Comparison of ENCODE assay signal across 29 mouse cellular contexts in the genomic region with DNA sequence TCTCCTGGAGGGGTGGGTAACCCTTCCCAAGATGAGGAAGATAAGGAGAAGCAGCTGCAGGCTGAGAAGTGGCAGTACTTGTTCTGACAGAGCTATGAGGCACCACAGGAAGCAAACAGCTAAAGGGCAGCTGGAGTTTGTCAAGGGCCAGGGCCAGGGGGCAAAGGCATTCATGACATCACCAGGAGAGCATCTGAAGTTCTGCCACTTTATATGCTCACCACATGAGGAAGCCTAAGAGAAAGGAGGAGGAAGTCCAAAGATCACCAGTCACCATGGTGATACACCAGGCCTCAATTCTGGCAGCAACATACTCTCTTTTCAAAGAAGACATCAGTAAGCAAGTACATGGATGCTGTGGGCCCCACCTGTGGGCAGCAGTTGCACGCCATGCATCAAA. TPM values are rescaled to one million over a fixed set of nuclear protein-coding genes. Genes with fewer than 3 reads are reported as not detected.
DNase-seq lines count a peak whose midpoint lies in the region; ATAC-seq and TF ChIP-seq lines count a peak whose summit lies in the region.
"Had no signal": no experiment of that assay in that cellular context is flagged by ENCODE, and none has a peak within 500 bp of the region (broad histone marks: within the 10 kb centered on the region; RNA-seq: fewer than 3 reads in every experiment).

No protein-coding gene starts in this region.

- DNase-seq in heart, embryonic 10.5 days (ENCODE audit: low spot score) = peak; percentile 74
- no peak for DNase-seq in heart, postnatal 36 days
- peak; percentile 33 for DNase-seq in lung, postnatal 10 days
- no peak for DNase-seq in lung, adult 2 months
- DNase-seq in yolk sac, embryonic 10.5 days (ENCODE audit: low spot score) = peak; percentile 17
- DNase-seq in left cerebral cortex, adult 18-20 months (ENCODE audit: low spot score in 2 of 2) = no peak
- no peak for DNase-seq in forebrain, embryonic 14.5 days (ENCODE audit: low spot score)
- DNase-seq: adrenal gland, postnatal 10 days; cerebellum, adult 18-20 months; cerebellum, postnatal 14 days; embryo, embryonic 11 days; heart, postnatal 4 days; layer of hippocampus, adult 9-11 months; liver; liver, postnatal 0 days; midbrain, embryonic 14.5 days; thymus, adult 18-20 months; thymus, postnatal 4 days had no signal

- no peak for TF ChIP-seq CTCF in lung, adult 2 months (IDR thresholded peaks at IDR 0.05; ENCODE audit: insufficient read depth, low read length)

- WGBS in heart, embryonic 10.5 days = 93% methylated on average over 1 of the region's 1 CpGs
- 86% methylated on average over 1 of the region's 1 CpGs for WGBS in lung, adult 2 months
- 89% methylated on average over 1 of the region's 1 CpGs for WGBS in kidney, embryonic 16.5 days
- WGBS in forebrain, embryonic 14.5 days = 96% methylated on average over 1 of the region's 1 CpGs

- ATAC-seq in kidney, embryonic 16.5 days (ENCODE audit: low FRiP score, low TSS enrichment) = peak; percentile 42; the same call in 1 of the 2 replicates
- ATAC-seq in forebrain, embryonic 14.5 days = no peak
- ATAC-seq: liver, postnatal 0 days had no signal

- H3K4me3 ChIP-seq in heart, embryonic 10.5 days = no peak overlapping the region
- no peak overlapping the region for H3K4me3 ChIP-seq in lung, adult 2 months (replicated peaks; ENCODE audit: extremely low read depth, low read depth, low read length)
- H3K4me3 ChIP-seq in kidney, embryonic 16.5 days (ENCODE audit: low read length) = no peak overlapping the region
- H3K4me3 ChIP-seq in forebrain, embryonic 14.5 days (ENCODE audit: low read depth, low read length) = no peak overlapping the region
- H3K4me3 ChIP-seq: embryonic facial prominence, embryonic 13.5 days; erythroblast, embryonic 14.5 days; forebrain, embryonic 12.5 days; gastrocnemius, adult 2 months; heart, embryonic 15.5 days; limb, embryonic 10.5 days; megakaryocyte, embryonic 14.5 days; neural tube, embryonic 13.5 days; stomach, embryonic 15.5 days had no signal

- no peaks in the 10 kb centered on the region for H3K9me3 ChIP-seq in heart, embryonic 10.5 days
- H3K9me3 ChIP-seq in kidney, embryonic 16.5 days (ENCODE audit: low read length) = no peaks in the 10 kb centered on the region
- H3K9me3 ChIP-seq in forebrain, embryonic 14.5 days (replicated peaks; ENCODE audit: control insufficient read depth, low read length) = no peaks in the 10 kb centered on the region
- H3K9me3 ChIP-seq: embryonic facial prominence, embryonic 13.5 days; forebrain, embryonic 12.5 days; heart, embryonic 15.5 days; limb, embryonic 10.5 days; megakaryocyte, embryonic 14.5 days; neural tube, embryonic 13.5 days; stomach, embryonic 15.5 days had no signal

- peaks cover 7% of the 10 kb centered on the region; the same call in 1 of the 2 replicates for H3K4me1 ChIP-seq in heart, embryonic 10.5 days
- H3K4me1 ChIP-seq in lung, adult 2 months (ENCODE audit: control insufficient read depth, insufficient read depth, low read length) = no peaks in the 10 kb centered on the region
- H3K4me1 ChIP-seq in kidney, embryonic 16.5 days (ENCODE audit: insufficient read depth, low read length) = no peaks in the 10 kb centered on the region
- no peaks in the 10 kb centered on the region for H3K4me1 ChIP-seq in forebrain, embryonic 14.5 days (ENCODE audit: control insufficient read depth, insufficient read depth, low read length)
- H3K4me1 ChIP-seq: embryonic facial prominence, embryonic 13.5 days; forebrain, embryonic 12.5 days; heart, embryonic 15.5 days; limb, embryonic 10.5 days; neural tube, embryonic 13.5 days; stomach, embryonic 15.5 days had no signal

- H3K36me3 ChIP-seq in heart, embryonic 10.5 days = peaks cover 94% of the 10 kb centered on the region
- peaks cover 82% of the 10 kb centered on the region for H3K36me3 ChIP-seq in kidney, embryonic 16.5 days (ENCODE audit: insufficient read depth, low read length)
- H3K36me3 ChIP-seq in forebrain, embryonic 14.5 days (ENCODE audit: control insufficient read depth, insufficient read depth, low read length) = peaks cover 89% of the 10 kb centered on the region

- no peak overlapping the region for H3K9ac ChIP-seq in kidney, embryonic 16.5 days (replicated peaks; ENCODE audit: low read length)
- H3K9ac ChIP-seq in forebrain, embryonic 14.5 days (ENCODE audit: low read length) = no peak overlapping the region
- H3K9ac ChIP-seq: embryonic facial prominence, embryonic 13.5 days; forebrain, embryonic 12.5 days; heart, embryonic 15.5 days; hindbrain, embryonic 14.5 days; liver, postnatal 0 days; neural tube, embryonic 13.5 days; stomach, embryonic 15.5 days had no signal

- intact Hi-C loops in heart, postnatal 36 days (cut with DNase I) = no loop called here

- no peak overlapping the region for H3K4me2 ChIP-seq in kidney, embryonic 16.5 days (replicated peaks; ENCODE audit: low read depth, low read length)
- H3K4me2 ChIP-seq in forebrain, embryonic 14.5 days (ENCODE audit: low read length) = no peak overlapping the region
- H3K4me2 ChIP-seq: embryonic facial prominence, embryonic 13.5 days; forebrain, embryonic 12.5 days; heart, embryonic 15.5 days; hindbrain, embryonic 14.5 days; neural tube, embryonic 13.5 days; stomach, embryonic 15.5 days had no signal

- no peak overlapping the region for H3K27ac ChIP-seq in heart, embryonic 10.5 days
- H3K27ac ChIP-seq in kidney, embryonic 16.5 days (ENCODE audit: low read length) = no peak overlapping the region
- no peak overlapping the region for H3K27ac ChIP-seq in forebrain, embryonic 14.5 days (ENCODE audit: low read depth, low read length)
- H3K27ac ChIP-seq: embryonic facial prominence, embryonic 13.5 days; forebrain, embryonic 12.5 days; gastrocnemius, adult 2 months; heart, embryonic 15.5 days; hindbrain, embryonic 14.5 days; limb, embryonic 10.5 days; neural tube, embryonic 13.5 days; stomach, embryonic 15.5 days had no signal

- no peak for TF ChIP-seq POLR2A in lung, adult 2 months (IDR thresholded peaks at IDR 0.05; ENCODE audit: borderline replicate concordance, extremely low read depth, low read depth, low read length)

- no peaks in the 10 kb centered on the region for H3K27me3 ChIP-seq in heart, embryonic 10.5 days (ENCODE audit: insufficient read depth, poor library complexity, severe bottlenecking)
- H3K27me3 ChIP-seq in kidney, embryonic 16.5 days (ENCODE audit: insufficient read depth, low read length) = no peaks in the 10 kb centered on the region
- no peaks in the 10 kb centered on the region for H3K27me3 ChIP-seq in forebrain, embryonic 14.5 days (replicated peaks; ENCODE audit: control insufficient read depth, insufficient read depth, low read length)
- H3K27me3 ChIP-seq: embryonic facial prominence, embryonic 13.5 days; forebrain, embryonic 12.5 days; heart, embryonic 15.5 days; megakaryocyte, embryonic 14.5 days; neural tube, embryonic 13.5 days; stomach, embryonic 15.5 days had no signal

RNA-seq across cellular contexts. Expression of gene Inpp5e, which starts 14.1 kb away (rescaled TPM):
- 20.5 and 22.7 TPM in 2 replicates for polyA plus RNA-seq in heart, embryonic 10.5 days (2016; fragmentation: Nextera tagmentation; extraction: Ambion mirVana)
- total RNA-seq in heart, postnatal 36 days (2021) = 10 to 100 TPM; 13.8 to 15.4 TPM
- 26.4 and 27.2 TPM in 2 replicates for polyA plus RNA-seq in lung, adult 2 months (2012; rRNA removed)
- polyA plus RNA-seq in kidney, embryonic 16.5 days (2015; fragmentation: Nextera tagmentation; extraction: Ambion mirVana) = 24.9 and 26.6 TPM in 2 replicates
- total RNA-seq in left cerebral cortex, adult 18-20 months (2021) = 10 to 100 TPM; 21.5 to 22.8 TPM
- polyA plus RNA-seq in forebrain, embryonic 14.5 days (2014; fragmentation: Nextera tagmentation; extraction: Ambion mirVana) = 13.9 and 16.2 TPM in 2 replicates

RNA-seq across cellular contexts. Expression of gene Sec16a, which starts 21.9 kb away (rescaled TPM):
- 24.7 and 26.4 TPM in 2 replicates for polyA plus RNA-seq in heart, embryonic 10.5 days (2016; fragmentation: Nextera tagmentation; extraction: Ambion mirVana)
- 10 to 100 TPM; 36.9 to 39.1 TPM for total RNA-seq in heart, postnatal 36 days (2021)
- 69.0 and 72.8 TPM in 2 replicates for polyA plus RNA-seq in lung, adult 2 months (2012; rRNA removed)
- 27.6 and 28.6 TPM in 2 replicates for polyA plus RNA-seq in kidney, embryonic 16.5 days (2015; fragmentation: Nextera tagmentation; extraction: Ambion mirVana)
- 10 to 100 TPM; 42.7 to 46.0 TPM for total RNA-seq in left cerebral cortex, adult 18-20 months (2021)
- 23.4 and 24.6 TPM in 2 replicates for polyA plus RNA-seq in forebrain, embryonic 14.5 days (2014; fragmentation: Nextera tagmentation; extraction: Ambion mirVana)

RNA-seq across cellular contexts. Expression of gene Pmpca, which starts 33.9 kb away (rescaled TPM):
- 153 and 171 TPM in 2 replicates for polyA plus RNA-seq in heart, embryonic 10.5 days (2016; fragmentation: Nextera tagmentation; extraction: Ambion mirVana)
- 100 to 1,000 TPM; 137 to 154 TPM for total RNA-seq in heart, postnatal 36 days (2021)
- 20.0 and 28.1 TPM in 2 replicates for polyA plus RNA-seq in lung, adult 2 months (2012; rRNA removed)
- polyA plus RNA-seq in kidney, embryonic 16.5 days (2015; fragmentation: Nextera tagmentation; extraction: Ambion mirVana) = 122 TPM in 2 replicates
- 10 to 100 TPM; 91.5 to 95.8 TPM for total RNA-seq in left cerebral cortex, adult 18-20 months (2021)
- 70.1 and 72.6 TPM in 2 replicates for polyA plus RNA-seq in forebrain, embryonic 14.5 days (2014; fragmentation: Nextera tagmentation; extraction: Ambion mirVana)

RNA-seq across cellular contexts. Expression of gene Entr1, which starts 34.0 kb away (rescaled TPM):
- polyA plus RNA-seq in heart, embryonic 10.5 days (2016; fragmentation: Nextera tagmentation; extraction: Ambion mirVana) = 94.7 and 113 TPM in 2 replicates
- 10 to 100 TPM; 43.4 to 48.2 TPM for total RNA-seq in heart, postnatal 36 days (2021)
- 89.2 and 94.4 TPM in 2 replicates for polyA plus RNA-seq in lung, adult 2 months (2012; rRNA removed)
- 125 and 127 TPM in 2 replicates for polyA plus RNA-seq in kidney, embryonic 16.5 days (2015; fragmentation: Nextera tagmentation; extraction: Ambion mirVana)
- 100 to 1,000 TPM; 139 to 145 TPM for total RNA-seq in left cerebral cortex, adult 18-20 months (2021)
- 149 and 152 TPM in 2 replicates for polyA plus RNA-seq in forebrain, embryonic 14.5 days (2014; fragmentation: Nextera tagmentation; extraction: Ambion mirVana)

RNA-seq across cellular contexts. Expression of gene Snapc4, which starts 42.6 kb away (rescaled TPM):
- polyA plus RNA-seq in heart, embryonic 10.5 days (2016; fragmentation: Nextera tagmentation; extraction: Ambion mirVana) = 27.1 and 31.7 TPM in 2 replicates
- 1 to 10 TPM; 8.5 to 9.3 TPM for total RNA-seq in heart, postnatal 36 days (2021)
- 27.9 and 31.0 TPM in 2 replicates for polyA plus RNA-seq in lung, adult 2 months (2012; rRNA removed)
- polyA plus RNA-seq in kidney, embryonic 16.5 days (2015; fragmentation: Nextera tagmentation; extraction: Ambion mirVana) = 31.7 and 35.3 TPM in 2 replicates
- 10 to 100 TPM; 51.8 to 69.8 TPM for total RNA-seq in left cerebral cortex, adult 18-20 months (2021)
- polyA plus RNA-seq in forebrain, embryonic 14.5 days (2014; fragmentation: Nextera tagmentation; extraction: Ambion mirVana) = 15.7 and 27.1 TPM in 2 replicates

Comparison
In these comparisons a context has a peak if more than half of its experiments do, and no peak if none do; other contexts are left out.
1. DNase-seq: peak in heart, embryonic 10.5 days (single experiment), lung, postnatal 10 days (single experiment) and yolk sac, embryonic 10.5 days (single experiment); none in heart, postnatal 36 days (0 of 2), lung, adult 2 months (single experiment), left cerebral cortex, adult 18-20 months (0 of 2) and forebrain, embryonic 14.5 days (single experiment).